Mouse (Mus musculus): ENCODE results near the gene Hrk. TPM values are rescaled to one million over a fixed set of nuclear protein-coding genes. Genes with fewer than 3 reads are reported as not detected.
A peak's percentile ranks its signal among the peaks of the same experiment; 100 is the strongest.

The Hrk gene
- total RNA-seq, 4 experiments from 2014 or later = 0.23 to 0.46 (median 0.36) TPM

GRCm38 (mm10) chr5:118165462-118165861, 1.0 kb downstream of the Hrk start:
- DNase-seq (ENCODE audit: low spot score) = no peak

DNA sequence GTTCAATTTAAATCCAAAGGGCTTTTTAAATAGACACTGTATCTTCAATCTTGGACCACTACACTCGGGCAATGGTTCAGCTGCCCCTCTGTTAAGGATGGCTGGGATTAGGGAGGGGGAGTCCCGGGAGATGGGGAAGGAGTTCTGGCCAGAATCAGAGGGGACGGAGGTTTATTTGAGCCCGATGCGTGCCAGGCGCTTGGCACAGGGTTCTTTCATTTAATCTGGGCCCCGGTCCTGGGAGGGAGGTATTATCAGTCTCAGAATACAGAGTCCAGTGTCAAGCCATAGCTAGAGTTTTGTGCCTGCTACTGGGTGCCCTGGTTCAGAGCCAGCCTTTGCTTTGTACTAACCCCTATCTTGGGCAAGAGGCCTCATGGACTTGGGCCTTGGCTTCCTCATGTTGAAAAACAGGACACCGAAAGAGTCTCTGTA, 3.1 kb downstream of the Hrk start:
- no peak for DNase-seq (ENCODE audit: low spot score)

DNA sequence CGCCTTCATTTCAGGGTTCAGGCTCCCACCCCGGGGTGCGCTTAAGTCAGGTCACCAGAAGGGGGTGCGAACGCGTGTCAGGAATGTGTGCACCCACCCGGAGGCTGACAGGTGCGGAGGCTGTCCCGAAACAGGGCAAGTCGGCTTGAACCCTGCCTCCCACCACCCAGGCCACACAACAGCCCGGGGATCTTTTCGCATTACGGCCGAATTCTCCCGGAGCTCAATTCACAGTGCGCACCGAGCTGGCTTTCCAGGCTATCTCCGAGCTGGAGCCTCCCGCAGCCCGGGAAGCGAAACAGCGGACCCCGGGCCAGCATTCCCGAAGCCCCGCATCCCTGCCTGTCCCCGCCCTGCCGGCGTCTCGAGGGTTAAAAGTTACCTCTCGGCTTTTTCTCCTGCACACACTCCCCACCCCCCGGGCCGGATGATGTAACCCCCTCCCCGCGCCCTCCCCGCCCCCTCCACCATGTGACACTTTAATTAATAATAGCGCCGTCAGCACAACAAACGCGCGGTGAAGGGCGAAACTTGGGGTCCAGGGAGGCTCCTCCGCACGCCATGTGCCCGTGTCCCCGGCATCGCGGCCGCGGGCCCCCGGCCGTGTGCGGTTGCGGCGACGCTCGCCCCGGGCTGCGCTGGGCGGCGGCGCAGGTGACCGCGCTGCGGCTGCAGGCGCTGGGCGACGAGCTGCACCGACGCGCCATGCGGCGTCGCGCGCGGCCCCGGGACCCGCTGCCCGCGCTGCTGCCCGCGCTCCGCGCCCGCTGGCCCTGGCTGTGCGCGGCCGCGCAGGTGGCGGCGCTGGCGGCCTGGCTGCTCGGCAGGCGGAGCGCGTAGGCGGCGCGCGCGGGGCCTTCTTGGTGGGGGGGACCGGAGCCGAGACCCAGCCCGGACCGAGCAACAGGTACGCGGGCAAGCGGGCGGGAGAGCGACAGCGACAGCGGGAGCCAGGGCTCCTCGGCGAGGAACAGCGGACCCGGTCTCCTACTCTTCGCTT, 5.1 kb downstream of the Hrk start:
- no peak for DNase-seq (ENCODE audit: low spot score)

DNA sequence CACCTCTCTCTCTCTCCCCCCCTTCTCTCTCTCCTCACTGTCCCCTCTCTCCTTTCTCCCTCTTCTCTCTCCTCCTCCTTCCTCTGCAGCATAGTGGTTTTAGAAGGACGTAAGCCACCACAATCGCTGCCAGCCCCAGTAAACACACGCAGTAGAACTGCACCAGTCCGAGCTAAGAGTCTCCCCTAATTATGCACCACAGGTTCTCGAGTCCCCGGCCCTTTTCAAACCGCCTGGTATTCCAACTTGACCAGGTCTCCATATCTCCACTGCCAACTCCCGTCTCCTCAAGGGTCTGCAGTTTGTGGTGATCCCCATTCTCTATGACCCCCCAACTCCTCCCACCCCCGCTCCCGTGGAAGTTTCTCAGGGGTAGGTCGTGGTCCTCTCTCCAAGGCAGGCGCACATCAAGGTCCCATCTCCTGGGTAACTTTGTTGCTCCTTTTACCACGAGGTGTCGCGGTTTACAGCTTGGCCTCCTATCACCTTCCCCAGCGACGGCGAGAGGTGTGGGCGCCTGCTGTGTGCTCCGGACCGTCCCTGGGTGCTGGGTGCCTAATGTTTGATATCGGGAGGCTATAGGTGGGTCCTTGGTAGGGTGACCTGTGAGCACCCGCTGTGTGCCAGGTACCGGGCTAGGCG, 6.6 kb downstream of the Hrk start:
- no peak for DNase-seq (ENCODE audit: low spot score)

DNA sequence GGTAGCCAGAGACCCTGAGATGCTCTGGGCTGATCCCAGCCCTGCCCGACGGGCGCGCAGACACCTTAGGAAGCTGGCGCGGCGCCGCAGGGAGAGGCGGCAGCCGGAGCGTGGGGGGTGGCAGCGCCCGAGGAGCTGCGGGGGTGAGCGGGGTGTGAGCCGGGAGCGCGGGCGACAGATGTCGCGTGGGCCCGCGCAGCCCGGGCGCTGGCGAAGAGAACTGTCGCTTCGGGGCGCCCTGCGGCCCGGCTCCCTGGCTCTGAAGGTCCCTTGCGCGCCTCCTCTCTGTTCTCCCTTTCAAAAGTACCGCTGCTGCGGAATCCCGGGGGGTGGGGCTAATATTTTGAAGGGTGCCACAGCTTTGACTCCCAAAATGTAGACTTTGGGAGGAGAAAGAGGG, 7.2 kb downstream of the Hrk start:
- DNase-seq (ENCODE audit: low spot score) = no peak

DNA sequence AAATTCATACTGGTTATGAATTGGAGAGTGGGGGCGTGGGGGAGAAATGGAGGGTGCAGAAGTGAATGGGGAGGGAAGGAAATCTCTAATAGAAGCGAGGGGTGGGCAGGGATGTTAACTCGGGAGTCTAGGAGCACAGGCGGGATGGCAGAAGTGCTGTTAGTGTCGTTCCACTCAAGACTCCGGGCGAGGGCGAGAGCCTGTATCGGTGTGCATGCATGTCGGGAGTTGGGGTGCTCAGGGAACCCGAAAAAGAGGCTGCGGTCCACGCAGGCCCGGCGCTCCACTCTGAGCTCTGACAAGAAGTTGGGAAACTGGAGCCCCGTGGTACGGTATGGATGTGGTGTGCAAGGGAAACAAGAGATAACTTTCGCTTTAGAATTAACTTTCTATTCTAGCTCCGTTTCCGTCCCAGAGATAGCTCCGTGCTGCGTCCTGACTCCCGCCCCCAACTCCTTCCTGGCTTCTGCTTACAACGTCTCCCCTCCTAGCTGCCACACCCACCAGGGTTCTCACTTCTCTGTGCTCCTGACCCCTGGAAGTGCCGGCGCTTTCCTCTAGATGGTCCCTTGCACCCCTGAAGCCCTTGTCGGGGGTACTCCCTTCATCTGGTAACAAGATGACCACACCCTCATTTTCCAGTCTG, 7.8 kb downstream of the Hrk start:
- DNase-seq (ENCODE audit: low spot score) = no peak

GRCm38 (mm10) chr5:118174310-118175009, 10.0 kb downstream of the Hrk start:
- no peak for DNase-seq (ENCODE audit: low spot score)

- no peak for DNase-seq (ENCODE audit: low spot score)
Measured at GRCm38 (mm10) chr5:118175137-118175536, 10.7 kb downstream of the Hrk start.

DNA sequence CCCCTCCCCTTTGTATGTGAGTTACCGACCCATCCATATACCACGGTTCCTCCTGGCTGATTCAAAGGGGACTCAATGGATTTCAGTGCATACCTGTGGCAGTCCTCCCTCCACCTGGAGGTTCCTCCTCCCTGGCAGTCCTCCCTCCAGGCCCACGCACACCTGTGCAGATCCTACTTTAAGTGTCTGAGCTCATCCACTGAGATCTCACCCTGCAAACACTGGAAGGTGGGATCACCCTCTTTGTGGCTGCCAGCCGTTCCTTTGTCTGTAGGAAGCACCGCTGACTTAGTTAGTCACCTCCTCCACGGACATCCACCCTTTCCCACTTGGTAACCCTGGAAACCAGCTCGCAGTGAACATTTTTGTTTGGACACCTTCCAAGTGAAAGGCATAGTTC, 13.2 kb downstream of the Hrk start:
- no peak for DNase-seq (ENCODE audit: low spot score)

- no peak for DNase-seq (ENCODE audit: low spot score)
Measured at GRCm38 (mm10) chr5:118186903-118187633, 22.6 kb downstream of the Hrk start.

DNA sequence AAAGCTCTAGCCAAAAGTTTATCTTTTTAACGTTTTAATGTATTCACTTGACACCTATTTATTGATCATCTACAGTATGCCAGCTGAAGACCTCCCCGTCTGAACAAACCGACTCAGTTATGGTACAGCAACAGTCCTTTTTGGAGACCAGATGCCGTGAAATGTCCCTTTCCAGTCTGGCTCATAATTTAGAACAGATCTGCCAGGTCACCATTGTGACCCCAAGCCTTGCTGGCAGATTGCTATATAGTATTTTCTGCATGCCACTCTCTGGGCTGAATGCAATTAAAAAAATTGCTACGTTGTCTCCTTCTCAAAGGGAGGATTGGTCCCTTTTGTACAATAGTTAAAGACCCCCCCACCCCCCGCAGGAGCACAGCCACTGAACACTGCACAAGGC, 23.9 kb downstream of the Hrk start:
- no peak for DNase-seq (ENCODE audit: low spot score)

GRCm38 (mm10) chr5:118190491-118190890, 26.0 kb downstream of the Hrk start:
- DNase-seq (ENCODE audit: low spot score) = no peak

DNA sequence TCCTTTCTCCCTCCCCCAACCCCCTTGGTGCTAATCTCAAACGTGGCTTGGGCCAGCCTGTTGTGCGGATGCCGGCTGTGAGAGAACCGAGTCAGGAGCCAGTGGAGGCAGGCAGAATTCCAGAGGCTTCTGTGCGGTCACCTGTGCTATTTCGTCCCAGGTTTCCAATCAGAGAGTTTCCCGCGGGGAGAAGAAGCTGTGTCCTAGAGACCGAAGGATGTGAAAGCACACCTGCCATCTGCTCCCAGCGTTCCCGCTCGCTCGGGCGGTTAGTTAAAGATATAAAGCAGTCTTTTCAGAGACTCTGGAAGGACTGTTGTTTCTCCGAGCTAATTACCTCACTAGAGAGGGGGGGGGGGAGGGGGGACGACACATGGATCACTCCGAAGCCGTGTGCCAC, 27.8 kb downstream of the Hrk start:
- DNase-seq (ENCODE audit: low spot score) = no peak

DNA sequence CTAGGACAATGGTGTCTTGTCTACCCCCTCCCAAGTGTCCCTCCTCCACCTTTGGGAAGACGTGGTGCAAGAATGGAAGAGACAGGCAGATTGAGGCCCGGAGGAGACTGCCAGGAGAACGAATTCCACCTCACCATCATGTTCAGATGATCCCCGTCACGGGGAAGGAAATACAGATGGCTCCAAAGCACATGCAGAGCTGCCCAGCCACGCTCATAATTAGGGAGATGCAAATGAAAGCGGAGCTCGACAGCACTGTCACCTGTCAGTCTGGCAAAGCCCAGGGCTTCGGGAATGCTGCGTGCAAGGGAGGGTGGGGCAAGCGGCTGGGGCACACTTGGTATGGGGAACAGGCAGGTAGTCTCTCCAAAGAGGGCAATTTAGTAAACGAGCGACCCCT, 33.0 kb downstream of the Hrk start:
- no peak for DNase-seq (ENCODE audit: low spot score)

- no peak for DNase-seq (ENCODE audit: low spot score)
Measured at GRCm38 (mm10) chr5:118199670-118200069, 35.2 kb downstream of the Hrk start.

- DNase-seq (ENCODE audit: low spot score) = no peak
Measured at GRCm38 (mm10) chr5:118204675-118205440, 40.4 kb downstream of the Hrk start.

DNA sequence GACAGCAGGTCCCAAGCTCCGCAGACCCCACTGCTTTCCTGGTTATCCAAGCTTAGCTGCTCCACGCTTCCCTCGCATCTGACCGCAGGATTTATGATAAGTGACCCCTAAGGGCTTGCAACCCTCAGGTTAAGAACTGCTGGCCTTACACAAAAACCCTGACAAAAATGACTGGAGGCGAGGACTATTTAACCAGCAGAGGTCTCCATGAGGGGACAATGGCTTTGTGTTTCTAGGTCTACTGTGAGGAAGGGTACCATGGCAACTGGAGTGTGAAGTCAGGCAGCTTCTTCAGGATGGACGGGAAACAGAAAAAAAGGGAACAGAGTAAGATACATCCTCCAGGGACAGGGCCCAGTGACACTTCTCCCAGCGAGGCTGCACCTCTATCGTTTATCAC, 41.4 kb downstream of the Hrk start:
- DNase-seq (ENCODE audit: low spot score) = no peak

DNA sequence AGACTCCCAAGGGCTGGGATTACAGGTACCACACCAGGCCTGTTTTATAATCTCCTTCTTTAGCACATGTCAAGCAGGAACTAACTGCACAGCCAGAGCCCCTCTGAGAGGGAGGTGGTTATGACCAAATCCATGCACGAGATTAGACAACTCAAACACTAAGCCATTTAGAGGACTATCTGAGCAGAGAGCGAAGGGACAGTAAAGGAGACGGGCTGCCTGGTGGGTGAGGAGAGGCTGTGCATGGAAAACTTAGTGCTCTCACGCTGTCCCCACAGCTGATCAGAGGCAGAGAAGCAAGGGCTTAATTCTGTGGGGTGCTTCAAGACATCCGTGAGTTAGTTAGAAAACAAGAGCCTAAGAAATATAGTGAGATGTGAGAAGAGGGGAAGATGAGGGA, 49.6 kb downstream of the Hrk start:
- no peak for DNase-seq (ENCODE audit: low spot score)

DNA sequence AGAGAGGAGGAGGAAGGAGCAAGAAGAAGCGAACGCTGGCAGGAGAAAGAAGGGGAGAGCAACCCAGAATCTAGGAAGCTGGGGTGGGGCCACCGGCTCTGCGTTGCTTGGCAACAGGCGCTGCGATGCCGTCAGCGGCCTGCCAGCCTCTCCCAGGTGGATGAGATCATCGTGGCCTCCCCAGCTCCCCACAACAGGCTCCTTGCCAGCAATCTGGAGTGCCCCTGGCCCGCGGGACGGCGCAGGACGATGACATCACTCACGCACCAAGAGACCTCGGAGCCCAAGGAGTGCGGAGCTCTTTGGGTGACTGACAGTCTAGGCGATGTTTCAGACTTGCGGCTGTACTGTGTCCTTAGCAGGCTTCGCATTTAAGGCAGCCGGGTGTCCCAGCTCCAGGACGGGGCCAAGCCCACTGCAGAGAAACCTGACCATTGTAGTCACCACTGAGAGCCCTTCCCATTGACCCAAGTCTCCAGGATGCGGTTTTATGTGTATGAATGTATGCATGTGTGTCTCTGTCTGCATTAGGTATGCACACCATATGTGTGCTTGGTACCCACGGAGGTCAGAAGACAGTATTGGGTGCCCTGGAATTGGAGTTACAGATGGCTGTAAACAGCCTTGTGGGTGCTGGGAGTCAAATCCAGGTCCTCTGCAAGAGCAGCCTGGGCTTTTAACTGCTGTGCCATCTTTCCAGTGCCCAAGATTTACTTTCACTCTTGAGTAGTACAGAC, 50.1 kb downstream of the Hrk start:
- DNase-seq (ENCODE audit: low spot score) = peak; percentile 46

GRCm38 (mm10) chr5:118217410-118217809, 53.0 kb downstream of the Hrk start:
- DNase-seq (ENCODE audit: low spot score) = peak; percentile 56
